Mouse (Mus musculus): Measurements from ENCODE around the gene Rnaseh2c. TPM values are rescaled to one million over a fixed set of nuclear protein-coding genes. Genes with fewer than 3 reads are reported as not detected.

Rnaseh2c gene
- polyA plus RNA-seq, 1 experiment from 2014 or later: 79.1 TPM

- no peaks in the 10 kb centered on the region for H3K4me1 ChIP-seq (ENCODE audit: insufficient read depth)
- no peak for DNase-seq
- 64% methylated on average over 9 of the region's 9 CpGs for WGBS (ENCODE audit: insufficient replicate concordance)
- no peak overlapping the region for H3K4me3 ChIP-seq (ENCODE audit: low read depth, low read length)
- H3K27ac ChIP-seq (ENCODE audit: low read depth): no peak overlapping the region
- no peak overlapping the region for H3K4me2 ChIP-seq (ENCODE audit: low read depth, low read length)
- no peaks in the 10 kb centered on the region for H3K36me3 ChIP-seq (replicated peaks; ENCODE audit: insufficient read depth, low read length)
- no peak overlapping the region for H3K9ac ChIP-seq (replicated peaks)
- H3K27me3 ChIP-seq (ENCODE audit: insufficient read depth, low read length): no peaks in the 10 kb centered on the region
- TF ChIP-seq CTCF (IDR thresholded peaks at IDR 0.05; ENCODE audit: low read depth) (peak; percentile 23; the same call in 1 of the 2 replicates), EP300 (IDR thresholded peaks at IDR 0.05; ENCODE audit: low read depth) (no peak)
- no peaks in the 10 kb centered on the region for H3K9me3 ChIP-seq (ENCODE audit: low read length)
- ATAC-seq: no peak
Measured at GRCm38 (mm10) chr19:5589159-5589558, 12.5 kb upstream of the Rnaseh2c start.

GRCm38 (mm10) chr19:5591888-5592287 is 9.8 kb upstream of the Rnaseh2c start:
- Histone ChIP-seq H3K9ac (replicated peaks) (no peak overlapping the region), H3K27ac (ENCODE audit: low read depth) (no peak overlapping the region), H3K27me3 (ENCODE audit: insufficient read depth, low read length) (no peaks in the 10 kb centered on the region), H3K9me3 (ENCODE audit: low read length) (no peaks in the 10 kb centered on the region), H3K4me1 (ENCODE audit: insufficient read depth) (no peaks in the 10 kb centered on the region), H3K4me3 (ENCODE audit: low read depth, low read length) (no peak overlapping the region), H3K36me3 (replicated peaks; ENCODE audit: insufficient read depth, low read length) (no peaks in the 10 kb centered on the region), H3K4me2 (ENCODE audit: low read depth, low read length) (no peak overlapping the region)
- WGBS (ENCODE audit: insufficient replicate concordance): 56% methylated on average over 6 of the region's 6 CpGs
- ATAC-seq (no peak), DNase-seq (no peak)
- TF ChIP-seq EP300 (IDR thresholded peaks at IDR 0.05; ENCODE audit: low read depth): no peak
- TF ChIP-seq CTCF (IDR thresholded peaks at IDR 0.05; ENCODE audit: low read depth): no peak

GRCm38 (mm10) chr19:5599224-5599623 is 2.4 kb upstream of the Rnaseh2c start:
- Histone ChIP-seq H3K4me3 (ENCODE audit: low read depth, low read length) (no peak overlapping the region), H3K4me2 (ENCODE audit: low read depth, low read length) (no peak overlapping the region), H3K36me3 (replicated peaks; ENCODE audit: insufficient read depth, low read length) (peaks cover 16% of the 10 kb centered on the region), H3K9me3 (ENCODE audit: low read length) (no peaks in the 10 kb centered on the region), H3K27ac (ENCODE audit: low read depth) (no peak overlapping the region), H3K4me1 (ENCODE audit: insufficient read depth) (peaks cover 19% of the 10 kb centered on the region), H3K27me3 (ENCODE audit: insufficient read depth, low read length) (no peaks in the 10 kb centered on the region), H3K9ac (replicated peaks) (no peak overlapping the region)
- ATAC-seq: no peak
- DNase-seq: no peak
- TF ChIP-seq CTCF (IDR thresholded peaks at IDR 0.05; ENCODE audit: low read depth) (no peak), EP300 (IDR thresholded peaks at IDR 0.05; ENCODE audit: low read depth) (no peak)
- WGBS (ENCODE audit: insufficient replicate concordance): 61% methylated on average over 4 of the region's 4 CpGs

- no peaks in the 10 kb centered on the region for H3K27me3 ChIP-seq (ENCODE audit: insufficient read depth, low read length)
- peaks cover 59% of the 10 kb centered on the region for H3K36me3 ChIP-seq (replicated peaks; ENCODE audit: insufficient read depth, low read length)
- 79% methylated on average over 7 of the region's 7 CpGs for WGBS (ENCODE audit: insufficient replicate concordance)
- no peak for ATAC-seq
- H3K27ac ChIP-seq (ENCODE audit: low read depth): 0 out of 2 replicates have a peak overlapping the region, but pooled peaks have one; percentile 6
- no peak overlapping the region for H3K9ac ChIP-seq (replicated peaks)
- no peaks in the 10 kb centered on the region for H3K9me3 ChIP-seq (ENCODE audit: low read length)
- TF ChIP-seq CTCF (IDR thresholded peaks at IDR 0.05; ENCODE audit: low read depth) (no peak), EP300 (IDR thresholded peaks at IDR 0.05; ENCODE audit: low read depth) (no peak)
- peaks cover 19% of the 10 kb centered on the region for H3K4me1 ChIP-seq (ENCODE audit: insufficient read depth)
- DNase-seq: no peak
- H3K4me2 ChIP-seq (ENCODE audit: low read depth, low read length): 0 out of 2 replicates have a peak overlapping the region, but pooled peaks have one; percentile 99
- no peak overlapping the region for H3K4me3 ChIP-seq (ENCODE audit: low read depth, low read length)
Measured at GRCm38 (mm10) chr19:5603664-5604063, 2.0 kb downstream of the Rnaseh2c start.

GRCm38 (mm10) chr19:5605126-5605525 is 3.5 kb downstream of the Rnaseh2c start:
- Histone ChIP-seq H3K9me3 (ENCODE audit: low read length) (no peaks in the 10 kb centered on the region), H3K4me3 (ENCODE audit: low read depth, low read length) (no peak overlapping the region), H3K27me3 (ENCODE audit: insufficient read depth, low read length) (no peaks in the 10 kb centered on the region), H3K4me2 (ENCODE audit: low read depth, low read length) (no peak overlapping the region), H3K9ac (replicated peaks) (no peak overlapping the region), H3K27ac (ENCODE audit: low read depth) (no peak overlapping the region), H3K36me3 (replicated peaks; ENCODE audit: insufficient read depth, low read length) (peaks cover 61% of the 10 kb centered on the region), H3K4me1 (ENCODE audit: insufficient read depth) (peaks cover 29% of the 10 kb centered on the region)
- ATAC-seq (no peak), DNase-seq (no peak)
- WGBS (ENCODE audit: insufficient replicate concordance): 90% methylated on average over 7 of the region's 7 CpGs
- TF ChIP-seq EP300 (IDR thresholded peaks at IDR 0.05; ENCODE audit: low read depth): no peak
- TF ChIP-seq CTCF (IDR thresholded peaks at IDR 0.05; ENCODE audit: low read depth): no peak

GRCm38 (mm10) chr19:5606196-5606595 is 4.5 kb downstream of the Rnaseh2c start:
- Histone ChIP-seq H3K4me2 (ENCODE audit: low read depth, low read length) (no peak overlapping the region), H3K4me1 (ENCODE audit: insufficient read depth) (peaks cover 37% of the 10 kb centered on the region), H3K9me3 (ENCODE audit: low read length) (no peaks in the 10 kb centered on the region), H3K27ac (ENCODE audit: low read depth) (no peak overlapping the region), H3K4me3 (ENCODE audit: low read depth, low read length) (no peak overlapping the region), H3K9ac (replicated peaks) (no peak overlapping the region), H3K36me3 (replicated peaks; ENCODE audit: insufficient read depth, low read length) (peaks cover 61% of the 10 kb centered on the region), H3K27me3 (ENCODE audit: insufficient read depth, low read length) (no peaks in the 10 kb centered on the region)
- DNase-seq (no peak), ATAC-seq (no peak)
- WGBS (ENCODE audit: insufficient replicate concordance): 85% methylated on average over 8 of the region's 8 CpGs
- TF ChIP-seq EP300 (IDR thresholded peaks at IDR 0.05; ENCODE audit: low read depth): no peak
- TF ChIP-seq CTCF (IDR thresholded peaks at IDR 0.05; ENCODE audit: low read depth): no peak
